Mouse (Mus musculus) testis, adult 2 months (tissue): Measurements from ENCODE around the gene Slc1a4.

ENCODE experiments used
- CTCF ChIP-seq: fragments of 200-500 bp; IDR thresholded peaks from 2 replicates; pipeline ENCODE4 v1.5.1; 2012; ENCODE audit warnings: low read depth, mild to moderate bottlenecking, inconsistent platforms, low read length, moderate library complexity; ENCODE audit not compliant: control insufficient read depth, insufficient read depth, insufficient replicate concordance
- POLR2A ChIP-seq: fragments of 200-500 bp; IDR thresholded peaks from 2 replicates; pipeline ENCODE4 v1.6.1; 2012; ENCODE audit warnings: low read depth, mild to moderate bottlenecking, inconsistent platforms, low read length, moderate library complexity; ENCODE audit not compliant: control insufficient read depth

GRCm38 (mm10) chr11:20376642-20377041 lies 44.1 kb upstream of the Slc1a4 start:
- TF ChIP-seq POLR2A (no peak), CTCF (no peak)
